Mouse (Mus musculus): ENCODE data around the gene Kptn. TPM values are rescaled to one million over a fixed set of nuclear protein-coding genes. Genes with fewer than 3 reads are reported as not detected.

Gene Kptn
- 32.0 and 39.2 TPM in 2 replicates for polyA plus RNA-seq (2012; rRNA removed)

DNA sequence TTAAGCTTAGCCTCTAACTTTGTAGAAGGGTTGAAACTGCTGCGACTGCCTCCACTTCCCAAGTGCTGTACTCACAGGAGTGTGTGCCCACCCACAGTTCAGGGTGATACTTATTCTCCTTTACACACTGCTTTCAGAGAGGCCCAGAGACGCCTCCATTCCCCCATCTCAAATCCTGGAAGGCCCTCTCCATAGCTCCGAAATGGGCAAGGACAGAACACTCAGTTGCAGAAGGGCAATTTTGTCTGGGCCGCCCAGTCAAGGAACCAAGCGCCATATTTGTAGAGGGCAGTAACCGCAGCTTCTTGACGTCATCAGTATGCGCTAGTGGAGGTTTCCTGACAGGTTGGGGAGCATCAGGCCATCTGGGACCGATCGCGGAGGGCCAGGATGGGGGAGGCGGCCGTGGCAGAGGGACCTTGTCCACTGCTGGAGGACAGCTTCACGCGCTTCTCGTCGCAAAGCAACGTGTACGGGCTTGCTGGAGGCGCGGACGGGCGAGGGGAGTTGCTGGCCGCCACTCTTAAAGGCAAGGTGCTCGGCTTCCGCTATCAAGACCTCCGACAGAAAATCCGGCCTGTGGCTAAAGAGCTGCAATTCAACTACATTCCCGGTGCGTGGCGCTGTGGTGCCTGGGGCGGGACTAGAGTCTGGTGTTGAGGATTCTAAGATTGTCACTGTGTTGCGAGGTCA, at the start of gene Kptn:
Kptn (plus strand) TSS at position 327 of the 693 bp plus-strand sequence.

DNA sequence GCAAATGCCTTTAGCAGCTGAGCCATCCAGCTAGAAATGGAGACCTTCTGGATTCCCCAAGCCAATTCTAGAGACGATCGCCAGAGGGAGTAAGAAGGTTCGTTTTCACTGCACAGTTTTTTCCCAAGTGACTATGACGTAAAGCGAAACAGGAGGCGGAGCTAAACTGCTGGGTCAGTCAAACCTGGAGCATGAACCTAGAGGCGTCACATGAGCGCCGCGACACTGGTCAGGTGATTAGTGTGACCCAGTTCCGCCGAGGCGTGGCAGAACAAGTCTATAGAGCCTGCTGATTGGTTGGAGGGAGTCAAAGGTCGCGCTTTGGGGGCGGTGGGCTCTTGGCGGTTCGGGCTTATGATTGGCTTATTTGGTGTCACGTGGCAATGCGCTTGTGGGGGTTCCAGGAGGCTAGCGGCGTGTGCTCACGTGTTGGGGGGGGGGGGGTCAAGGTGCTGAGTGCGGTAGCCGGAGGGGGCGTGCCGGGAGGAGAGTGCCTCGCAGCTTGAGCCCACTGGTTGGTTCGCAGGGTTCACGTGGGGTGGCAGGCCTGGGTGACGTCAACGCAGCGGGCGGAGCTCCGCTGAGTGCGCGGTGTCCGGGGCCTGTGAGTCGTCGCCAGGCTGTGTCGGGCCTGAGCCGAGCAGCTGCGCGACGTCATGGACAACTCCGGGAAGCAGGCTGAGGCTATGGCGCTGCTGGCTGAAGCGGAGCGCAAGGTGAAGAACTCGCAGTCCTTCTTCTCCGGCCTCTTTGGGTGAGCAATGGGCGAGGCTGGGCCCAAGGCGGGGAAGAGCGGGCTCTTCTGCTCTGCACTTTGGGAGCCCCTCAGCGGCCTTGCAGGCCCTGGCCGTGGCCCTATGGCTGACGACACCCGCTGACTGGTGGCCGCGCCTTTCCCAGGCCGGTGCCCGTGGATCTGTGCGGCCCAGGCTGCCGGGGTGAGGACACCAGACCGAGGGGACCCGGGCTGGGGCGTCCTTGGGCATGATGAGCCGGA, 21.4 kb upstream of the Kptn start, which contains the start of gene Napa:
Napa (plus strand) TSS at position 438 of the 997 bp plus-strand sequence.

DNA sequence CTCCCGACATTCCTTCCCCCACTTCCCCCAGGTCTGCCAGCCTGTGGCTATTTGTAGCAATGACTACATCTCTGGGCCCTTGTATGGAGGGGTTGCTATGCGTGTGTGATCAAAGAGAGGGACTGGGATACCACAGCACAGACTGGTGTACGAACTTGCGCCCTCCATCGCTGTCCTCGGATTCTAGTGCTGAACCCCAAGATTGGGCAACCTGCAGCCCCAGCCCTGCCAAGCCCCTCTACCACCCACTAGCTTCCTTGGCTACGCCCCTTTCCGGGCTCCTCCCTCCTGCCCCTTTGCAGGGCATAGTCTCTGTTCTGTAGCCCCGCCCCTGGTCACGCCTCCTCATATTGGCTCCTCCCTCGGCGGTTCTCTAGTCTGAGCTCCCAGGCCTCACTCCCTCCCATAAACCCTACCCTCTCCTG, 9.7 kb downstream of the Kptn start, which contains the start of gene Slc8a2:
Slc8a2 (plus strand) TSS at position 406 of the 425 bp plus-strand sequence.

DNA sequence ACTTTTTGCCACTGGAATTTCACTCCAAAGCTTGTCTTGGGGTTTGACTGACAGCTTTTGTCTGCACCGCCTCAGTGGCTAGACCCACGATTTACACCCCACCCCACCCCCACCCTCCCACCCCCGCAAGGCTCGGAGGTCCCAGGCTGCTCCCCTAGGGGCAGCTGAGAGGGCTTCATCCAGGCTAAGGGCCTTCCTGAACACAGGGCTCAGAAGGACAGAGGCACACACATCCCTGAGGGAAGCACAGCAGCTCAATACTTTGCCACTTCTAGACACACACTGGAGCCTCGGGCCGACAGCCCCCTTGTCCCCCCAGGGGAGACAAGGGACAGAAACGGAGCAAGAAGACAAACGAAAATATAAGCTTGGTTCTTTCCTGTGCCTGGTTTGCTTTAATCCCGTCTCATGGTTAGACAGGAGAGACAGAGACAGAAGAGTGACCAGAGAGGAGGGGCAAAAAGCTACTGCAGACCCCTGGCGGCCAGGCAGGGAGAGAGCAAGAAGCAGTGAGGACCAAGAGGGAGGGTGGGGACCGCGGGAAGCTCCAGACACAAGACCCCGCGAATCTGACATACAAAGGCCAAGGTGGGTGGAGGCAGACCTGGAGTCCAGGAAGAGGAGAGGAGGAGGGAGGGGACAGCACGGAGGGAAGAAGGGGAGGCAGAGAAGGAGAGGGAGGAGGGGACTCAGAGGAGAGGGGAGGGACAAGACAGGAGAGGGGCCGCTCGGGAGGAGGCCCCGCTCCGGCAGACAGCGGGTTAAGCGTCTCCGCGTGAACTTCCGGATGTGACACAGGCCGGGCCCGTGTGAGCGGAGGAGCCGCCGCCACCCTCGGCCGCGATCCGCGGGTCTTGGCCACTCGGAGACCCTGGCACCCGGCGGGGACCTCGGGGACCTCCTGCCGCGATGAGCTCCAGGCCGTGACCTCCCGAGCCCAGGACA, 55.2 kb downstream of the Kptn start, which contains the start of gene Meis3:
Meis3 (plus strand) TSS at position 494 of the 945 bp plus-strand sequence.

Other genes with a start within 250 kb of the Kptn start
- not detected in 2 replicates for gene Crx, start 239.9 kb upstream of the Kptn start, polyA plus RNA-seq (2012; rRNA removed)
- not detected in 2 replicates for gene Crxos, start 237.3 kb upstream of the Kptn start, polyA plus RNA-seq (2012; rRNA removed)
- gene Selenow, start 197.5 kb upstream of the Kptn start, polyA plus RNA-seq (2012; rRNA removed), result 252 and 320 TPM in 2 replicates
- 175 and 182 TPM in 2 replicates for gene Nop53, start 173.8 kb upstream of the Kptn start, polyA plus RNA-seq (2012; rRNA removed)
- gene Ehd2, start 152.3 kb upstream of the Kptn start, polyA plus RNA-seq (2012; rRNA removed), result 47.3 and 47.8 TPM in 2 replicates
- gene Bicra, start 72.0 kb upstream of the Kptn start, polyA plus RNA-seq (2012; rRNA removed), result 13.0 and 17.7 TPM in 2 replicates
- 0.05 TPM in 1 of 2 replicates, not detected in the other for gene Zfp541, start 58.1 kb upstream of the Kptn start, polyA plus RNA-seq (2012; rRNA removed)
- gene Napa, start 21.4 kb upstream of the Kptn start, polyA plus RNA-seq (2012; rRNA removed), result 173 and 226 TPM in 2 replicates
- gene Slc8a2, start 9.9 kb downstream of the Kptn start, polyA plus RNA-seq (2012; rRNA removed), result 4.7 and 4.8 TPM in 2 replicates
- gene Meis3, start 55.2 kb downstream of the Kptn start, polyA plus RNA-seq (2012; rRNA removed), result 31.7 and 39.9 TPM in 2 replicates
- 38.2 and 46.5 TPM in 2 replicates for gene Dhx34, start 102.1 kb downstream of the Kptn start, polyA plus RNA-seq (2012; rRNA removed)
- 0.50 and 0.75 TPM in 2 replicates for gene C5ar2, start 124.3 kb downstream of the Kptn start, polyA plus RNA-seq (2012; rRNA removed)
- 15.0 and 18.4 TPM in 2 replicates for gene C5ar1, start 139.6 kb downstream of the Kptn start, polyA plus RNA-seq (2012; rRNA removed)
- 131 and 153 TPM in 2 replicates for gene Inafm1, start 153.7 kb downstream of the Kptn start, polyA plus RNA-seq (2012; rRNA removed)
- gene Ccdc9, start 166.9 kb downstream of the Kptn start, polyA plus RNA-seq (2012; rRNA removed), result 51.1 and 51.3 TPM in 2 replicates
- gene Bbc3, start 188.5 kb downstream of the Kptn start, polyA plus RNA-seq (2012; rRNA removed), result 33.1 and 34.1 TPM in 2 replicates

Data from colon, adult 2 months (tissue).